Mouse (Mus musculus): ENCODE results near the gene Olfr970. TPM values are rescaled to one million over a fixed set of nuclear protein-coding genes. Genes with fewer than 3 reads are reported as not detected.
"Not testable (repeated sequence)": the region's sequence is repeated elsewhere in the genome, so short reads cannot be mapped to it uniquely, and the experiment has no call there.

Gene Olfr970
- polyA plus RNA-seq (2012; rRNA removed) (not detected in 2 replicates), polyA plus RNA-seq (2014; fragmentation: Nextera tagmentation; extraction: Ambion mirVana) (not detected in 2 replicates)

DNA sequence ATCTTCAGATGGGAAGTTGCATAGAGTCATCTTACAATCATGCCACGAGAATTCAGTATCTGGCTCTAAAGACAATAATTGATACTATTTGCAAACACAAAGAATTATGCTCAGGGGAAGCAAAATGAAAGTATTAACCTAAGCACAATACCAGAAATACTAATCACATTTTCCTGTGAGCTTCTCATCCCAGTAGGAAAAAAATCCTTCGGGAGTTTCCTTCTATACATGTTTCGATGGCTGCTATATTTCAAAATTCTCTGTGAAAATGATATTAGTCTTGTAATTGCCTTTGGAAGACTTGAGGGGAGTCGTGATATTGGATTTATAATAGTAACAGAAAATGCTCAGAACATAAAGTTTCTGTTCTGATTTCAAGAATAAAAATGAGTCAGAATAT lies at the start of gene Olfr970:
TSS of gene Olfr970 (plus strand) at position 301 of the 400 bp plus-strand sequence.
- ATAC-seq (ENCODE audit: insufficient read depth), result no peak
- H3K27ac ChIP-seq, result no peak within 1 kb of the TSS
- H3K4me1 ChIP-seq (replicated peaks; ENCODE audit: control insufficient read depth in 2 of 2, insufficient read depth in 2 of 2, low read length in 1 of 2), result no peaks in the 10 kb centered on the region
- no peak for DNase-seq (ENCODE audit: low read depth in 3 of 3, low spot score in 3 of 3)
- 46% methylated on average over 4 of the region's 4 CpGs for WGBS (ENCODE audit: insufficient replicate concordance)
- no peak within 1 kb of the TSS for H3K4me2 ChIP-seq (ENCODE audit: low read depth)
- H3K9me3 ChIP-seq (ENCODE audit: control insufficient read depth, low read length), result no peaks in the 10 kb centered on the region
- H3K9ac ChIP-seq (replicated peaks), result no peak within 1 kb of the TSS
- no peaks in the 10 kb centered on the region for H3K27me3 ChIP-seq (ENCODE audit: control insufficient read depth, insufficient read depth, low read length)
- TF ChIP-seq CTCF (IDR thresholded peaks at IDR 0.05; ENCODE audit: low read depth) (no peak), EP300 (IDR thresholded peaks at IDR 0.05; ENCODE audit: low read depth) (no peak)
- no peaks in the 10 kb centered on the region for H3K36me3 ChIP-seq (replicated peaks; ENCODE audit: control insufficient read depth, insufficient read depth, low read depth)
- H3K4me3 ChIP-seq (ENCODE audit: insufficient read depth in 1 of 2, low read depth in 2 of 2, low read length in 2 of 2), result no peak within 1 kb of the TSS

DNA sequence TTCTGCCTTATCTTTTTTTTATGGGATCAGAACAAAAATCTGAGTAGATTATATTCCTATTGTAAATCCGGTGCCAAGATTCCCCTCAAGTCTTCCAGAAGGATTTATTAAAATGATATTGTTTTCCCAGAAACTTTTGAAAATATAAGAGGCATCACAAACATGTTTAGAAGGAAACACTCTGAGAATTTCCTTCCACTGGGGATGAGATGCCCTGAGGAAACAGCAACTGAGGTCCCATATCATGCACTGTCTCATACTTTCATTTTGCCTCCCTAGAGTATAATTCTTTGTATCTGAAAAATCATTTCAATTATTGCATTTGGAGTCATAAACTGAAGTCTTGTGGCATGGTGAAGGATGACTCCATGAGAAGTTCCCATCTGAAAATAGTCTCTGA lies 25.5 kb upstream of the Olfr970 start, which contains the start of gene Olfr968:
TSS of gene Olfr968 (minus strand) at position 101 of the 400 bp plus-strand sequence.
- 35% methylated on average over 1 of the region's 1 CpGs for whole genome bisulfite sequencing (ENCODE audit: insufficient replicate concordance)
- no peak within 1 kb of the TSS for H3K27ac ChIP-seq
- H3K9me3 ChIP-seq (ENCODE audit: control insufficient read depth, low read length), result no peaks in the 10 kb centered on the region
- no peaks in the 10 kb centered on the region for H3K4me1 ChIP-seq (replicated peaks; ENCODE audit: control insufficient read depth in 2 of 2, insufficient read depth in 2 of 2, low read length in 1 of 2)
- ATAC-seq (ENCODE audit: insufficient read depth) (no peak), DNase-seq (ENCODE audit: low read depth in 3 of 3, low spot score in 3 of 3) (no peak)
- H3K4me2 ChIP-seq (ENCODE audit: low read depth), result no peak within 1 kb of the TSS
- H3K36me3 ChIP-seq (replicated peaks; ENCODE audit: control insufficient read depth, insufficient read depth, low read depth), result no peaks in the 10 kb centered on the region
- no peak within 1 kb of the TSS for H3K9ac ChIP-seq (replicated peaks)
- TF ChIP-seq CTCF (IDR thresholded peaks at IDR 0.05; ENCODE audit: low read depth) (no peak), EP300 (IDR thresholded peaks at IDR 0.05; ENCODE audit: low read depth) (no peak)
- H3K4me3 ChIP-seq (ENCODE audit: insufficient read depth in 1 of 2, low read depth in 2 of 2, low read length in 2 of 2), result no peak within 1 kb of the TSS
- no peaks in the 10 kb centered on the region for H3K27me3 ChIP-seq (ENCODE audit: control insufficient read depth, insufficient read depth, low read length)

DNA sequence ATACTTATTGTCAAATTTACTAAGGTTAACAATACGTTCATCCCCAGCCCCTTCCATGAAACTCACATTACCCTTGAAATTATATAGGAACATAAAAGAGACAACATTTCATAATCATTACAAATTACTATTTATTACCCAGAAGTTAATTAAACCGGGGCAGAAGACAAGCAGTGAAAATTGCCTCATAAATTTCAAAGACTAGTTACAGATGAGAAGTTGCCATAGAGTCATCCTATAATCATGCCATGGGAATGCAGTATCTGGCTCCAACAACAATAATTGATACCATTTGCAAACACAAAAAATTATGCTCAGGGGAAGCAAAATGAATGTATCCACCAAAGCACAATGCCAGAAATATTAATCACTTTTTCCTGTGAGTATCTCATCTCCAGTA lies 18.1 kb upstream of the Olfr970 start, which contains the start of gene Olfr969:
TSS of gene Olfr969 (plus strand) at position 388 of the 400 bp plus-strand sequence.
- Histone ChIP-seq H3K9me3 (ENCODE audit: control insufficient read depth, low read length) (no peaks in the 10 kb centered on the region), H3K4me2 (ENCODE audit: low read depth) (no peak within 1 kb of the TSS), H3K27me3 (ENCODE audit: control insufficient read depth, insufficient read depth, low read length) (no peaks in the 10 kb centered on the region), H3K9ac (replicated peaks) (no peak within 1 kb of the TSS), H3K4me3 (ENCODE audit: insufficient read depth in 1 of 2, low read depth in 2 of 2, low read length in 2 of 2) (no peak within 1 kb of the TSS), H3K27ac (no peak within 1 kb of the TSS), H3K4me1 (replicated peaks; ENCODE audit: control insufficient read depth in 2 of 2, insufficient read depth in 2 of 2, low read length in 1 of 2) (no peaks in the 10 kb centered on the region), H3K36me3 (replicated peaks; ENCODE audit: control insufficient read depth, insufficient read depth, low read depth) (no peaks in the 10 kb centered on the region)
- ATAC-seq (ENCODE audit: insufficient read depth) (no peak), DNase-seq (ENCODE audit: low read depth in 3 of 3, low spot score in 3 of 3) (no peak)
- TF ChIP-seq EP300 (IDR thresholded peaks at IDR 0.05; ENCODE audit: low read depth) (no peak), CTCF (IDR thresholded peaks at IDR 0.05; ENCODE audit: low read depth) (no peak)
- WGBS (ENCODE audit: insufficient replicate concordance), result 43% methylated on average over 2 of the region's 2 CpGs

DNA sequence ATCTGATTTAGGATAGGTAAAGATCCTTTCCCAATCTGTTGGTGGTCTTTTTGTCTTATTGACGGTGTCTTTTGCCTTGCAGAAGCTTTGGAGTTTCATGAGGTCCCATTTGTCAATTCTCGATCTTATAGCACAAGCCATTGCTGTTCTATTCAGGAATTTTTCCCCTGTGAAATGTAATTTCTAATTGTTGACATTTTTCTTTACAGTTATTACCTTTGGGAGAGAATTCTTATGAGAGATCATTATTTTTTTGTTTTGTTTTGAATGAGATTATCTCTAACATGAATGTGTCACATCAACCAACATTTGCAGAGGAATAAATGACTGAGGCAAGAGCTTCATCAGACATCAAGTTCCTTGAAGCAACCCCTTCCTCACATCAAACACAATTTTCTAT lies 27.9 kb downstream of the Olfr970 start, which contains the start of gene Olfr971:
TSS of gene Olfr971 (plus strand) at position 301 of the 400 bp plus-strand sequence.
- not testable (repeated sequence) for H3K4me3 ChIP-seq (ENCODE audit: insufficient read depth in 1 of 2, low read depth in 2 of 2, low read length in 2 of 2); H3K4me2 ChIP-seq (ENCODE audit: low read depth); H3K9ac ChIP-seq (replicated peaks); H3K9me3 ChIP-seq (ENCODE audit: control insufficient read depth, low read length); ATAC-seq (ENCODE audit: insufficient read depth); DNase-seq (ENCODE audit: low read depth in 3 of 3, low spot score in 3 of 3); H3K27ac ChIP-seq; H3K4me1 ChIP-seq (replicated peaks; ENCODE audit: control insufficient read depth in 2 of 2, insufficient read depth in 2 of 2, low read length in 1 of 2); H3K27me3 ChIP-seq (ENCODE audit: control insufficient read depth, insufficient read depth, low read length); H3K36me3 ChIP-seq (replicated peaks; ENCODE audit: control insufficient read depth, insufficient read depth, low read depth)
- 74% methylated on average over 1 of the region's 2 CpGs for WGBS (ENCODE audit: insufficient replicate concordance)

GRCm38 (mm10) chr9:39866122-39866521 lies 57.5 kb downstream of the Olfr970 start, which contains the start of gene Olfr972:
Gene Olfr972, plus strand, starts transcription at chr9:39866422.
- TF ChIP-seq CTCF (IDR thresholded peaks at IDR 0.05; ENCODE audit: low read depth) (no peak), EP300 (IDR thresholded peaks at IDR 0.05; ENCODE audit: low read depth) (no peak)
- Histone ChIP-seq H3K4me3 (ENCODE audit: insufficient read depth in 1 of 2, low read depth in 2 of 2, low read length in 2 of 2) (no peak within 1 kb of the TSS), H3K27me3 (ENCODE audit: control insufficient read depth, insufficient read depth, low read length) (no peaks in the 10 kb centered on the region), H3K9ac (replicated peaks) (no peak within 1 kb of the TSS), H3K36me3 (replicated peaks; ENCODE audit: control insufficient read depth, insufficient read depth, low read depth) (no peaks in the 10 kb centered on the region), H3K4me2 (ENCODE audit: low read depth) (no peak within 1 kb of the TSS), H3K4me1 (replicated peaks; ENCODE audit: control insufficient read depth in 2 of 2, insufficient read depth in 2 of 2, low read length in 1 of 2) (no peaks in the 10 kb centered on the region), H3K9me3 (ENCODE audit: control insufficient read depth, low read length) (no peaks in the 10 kb centered on the region), H3K27ac (no peak within 1 kb of the TSS)
- 45% methylated on average over 2 of the region's 2 CpGs for WGBS (ENCODE audit: insufficient replicate concordance)
- ATAC-seq (ENCODE audit: insufficient read depth), result no peak
- no peak for DNase-seq (ENCODE audit: low read depth in 3 of 3, low spot score in 3 of 3)

Other genes starting within 250 kb of the Olfr970 start
- gene Olfr959, start 233.3 kb upstream of the Olfr970 start, polyA plus RNA-seq (2012; rRNA removed), result not detected in 2 replicates
- gene Olfr959, start 233.3 kb upstream of the Olfr970 start, polyA plus RNA-seq (2014; fragmentation: Nextera tagmentation; extraction: Ambion mirVana), result not detected in 2 replicates
- gene AW551984, start 204.5 kb upstream of the Olfr970 start, polyA plus RNA-seq (2012; rRNA removed), result 1.0 and 1.3 TPM in 2 replicates
- 1.5 and 2.1 TPM in 2 replicates for gene AW551984, start 204.5 kb upstream of the Olfr970 start, polyA plus RNA-seq (2014; fragmentation: Nextera tagmentation; extraction: Ambion mirVana)
- gene Olfr148, start 198.2 kb upstream of the Olfr970 start, polyA plus RNA-seq (2012; rRNA removed), result not detected in 2 replicates
- gene Olfr148, start 198.2 kb upstream of the Olfr970 start, polyA plus RNA-seq (2014; fragmentation: Nextera tagmentation; extraction: Ambion mirVana), result not detected in 2 replicates
- gene Olfr960, start 187.5 kb upstream of the Olfr970 start, polyA plus RNA-seq (2012; rRNA removed), result not detected in 2 replicates
- gene Olfr960, start 187.5 kb upstream of the Olfr970 start, polyA plus RNA-seq (2014; fragmentation: Nextera tagmentation; extraction: Ambion mirVana), result not detected in 2 replicates
- not detected in 2 replicates for gene Olfr961, start 163.8 kb upstream of the Olfr970 start, polyA plus RNA-seq (2012; rRNA removed)
- gene Olfr961, start 163.8 kb upstream of the Olfr970 start, polyA plus RNA-seq (2014; fragmentation: Nextera tagmentation; extraction: Ambion mirVana), result not detected in 2 replicates
- gene Olfr963, start 141.7 kb upstream of the Olfr970 start, polyA plus RNA-seq (2012; rRNA removed), result not detected in 2 replicates
- gene Olfr963, start 141.7 kb upstream of the Olfr970 start, polyA plus RNA-seq (2014; fragmentation: Nextera tagmentation; extraction: Ambion mirVana), result not detected in 2 replicates
- gene Olfr149, start 101.7 kb upstream of the Olfr970 start, polyA plus RNA-seq (2012; rRNA removed), result not detected in 2 replicates
- not detected in 2 replicates for gene Olfr149, start 101.7 kb upstream of the Olfr970 start, polyA plus RNA-seq (2014; fragmentation: Nextera tagmentation; extraction: Ambion mirVana)
- gene Olfr965, start 97.5 kb upstream of the Olfr970 start, polyA plus RNA-seq (2012; rRNA removed), result not detected in 2 replicates
- not detected in 2 replicates for gene Olfr965, start 97.5 kb upstream of the Olfr970 start, polyA plus RNA-seq (2014; fragmentation: Nextera tagmentation; extraction: Ambion mirVana)
- gene Olfr150, start 77.9 kb upstream of the Olfr970 start, polyA plus RNA-seq (2012; rRNA removed), result not detected in 2 replicates
- gene Olfr150, start 77.9 kb upstream of the Olfr970 start, polyA plus RNA-seq (2014; fragmentation: Nextera tagmentation; extraction: Ambion mirVana), result not detected in 2 replicates
- not detected in 2 replicates for gene Olfr967, start 62.6 kb upstream of the Olfr970 start, polyA plus RNA-seq (2012; rRNA removed)
- gene Olfr967, start 62.6 kb upstream of the Olfr970 start, polyA plus RNA-seq (2014; fragmentation: Nextera tagmentation; extraction: Ambion mirVana), result not detected in 2 replicates
- not detected in 2 replicates for gene Olfr968, start 25.6 kb upstream of the Olfr970 start, polyA plus RNA-seq (2012; rRNA removed)
- not detected in 2 replicates for gene Olfr968, start 25.6 kb upstream of the Olfr970 start, polyA plus RNA-seq (2014; fragmentation: Nextera tagmentation; extraction: Ambion mirVana)
- not detected in 2 replicates for gene Olfr969, start 17.9 kb upstream of the Olfr970 start, polyA plus RNA-seq (2012; rRNA removed)
- gene Olfr969, start 17.9 kb upstream of the Olfr970 start, polyA plus RNA-seq (2014; fragmentation: Nextera tagmentation; extraction: Ambion mirVana), result not detected in 2 replicates
- gene Olfr971, start 28.0 kb downstream of the Olfr970 start, polyA plus RNA-seq (2012; rRNA removed), result not detected in 2 replicates
- gene Olfr971, start 28.0 kb downstream of the Olfr970 start, polyA plus RNA-seq (2014; fragmentation: Nextera tagmentation; extraction: Ambion mirVana), result not detected in 2 replicates
- not detected in 2 replicates for gene Olfr972, start 57.6 kb downstream of the Olfr970 start, polyA plus RNA-seq (2012; rRNA removed)
- gene Olfr972, start 57.6 kb downstream of the Olfr970 start, polyA plus RNA-seq (2014; fragmentation: Nextera tagmentation; extraction: Ambion mirVana), result not detected in 2 replicates
- not detected in 2 replicates for gene Olfr229, start 98.5 kb downstream of the Olfr970 start, polyA plus RNA-seq (2012; rRNA removed)
- not detected in 2 replicates for gene Olfr229, start 98.5 kb downstream of the Olfr970 start, polyA plus RNA-seq (2014; fragmentation: Nextera tagmentation; extraction: Ambion mirVana)
- not detected in 2 replicates for gene Olfr974, start 128.6 kb downstream of the Olfr970 start, polyA plus RNA-seq (2012; rRNA removed)
- not detected in 2 replicates for gene Olfr974, start 128.6 kb downstream of the Olfr970 start, polyA plus RNA-seq (2014; fragmentation: Nextera tagmentation; extraction: Ambion mirVana)
- gene Olfr975, start 143.2 kb downstream of the Olfr970 start, polyA plus RNA-seq (2012; rRNA removed), result not detected in 2 replicates
- gene Olfr975, start 143.2 kb downstream of the Olfr970 start, polyA plus RNA-seq (2014; fragmentation: Nextera tagmentation; extraction: Ambion mirVana), result not detected in 2 replicates
- not detected in 2 replicates for gene Olfr976, start 152.3 kb downstream of the Olfr970 start, polyA plus RNA-seq (2012; rRNA removed)
- not detected in 2 replicates for gene Olfr976, start 152.3 kb downstream of the Olfr970 start, polyA plus RNA-seq (2014; fragmentation: Nextera tagmentation; extraction: Ambion mirVana)
- not detected in 2 replicates for gene Olfr978, start 183.3 kb downstream of the Olfr970 start, polyA plus RNA-seq (2012; rRNA removed)
- not detected in 2 replicates for gene Olfr978, start 183.3 kb downstream of the Olfr970 start, polyA plus RNA-seq (2014; fragmentation: Nextera tagmentation; extraction: Ambion mirVana)
- gene Olfr979, start 194.6 kb downstream of the Olfr970 start, polyA plus RNA-seq (2012; rRNA removed), result not detected in 2 replicates
- not detected in 2 replicates for gene Olfr979, start 194.6 kb downstream of the Olfr970 start, polyA plus RNA-seq (2014; fragmentation: Nextera tagmentation; extraction: Ambion mirVana)
- gene Olfr980, start 200.7 kb downstream of the Olfr970 start, polyA plus RNA-seq (2012; rRNA removed), result not detected in 2 replicates
- not detected in 2 replicates for gene Olfr980, start 200.7 kb downstream of the Olfr970 start, polyA plus RNA-seq (2014; fragmentation: Nextera tagmentation; extraction: Ambion mirVana)
- not detected in 2 replicates for gene Olfr981, start 212.6 kb downstream of the Olfr970 start, polyA plus RNA-seq (2012; rRNA removed)
- not detected in 2 replicates for gene Olfr981, start 212.6 kb downstream of the Olfr970 start, polyA plus RNA-seq (2014; fragmentation: Nextera tagmentation; extraction: Ambion mirVana)

Data from liver, embryonic 14.5 days (tissue).